Mouse (Mus musculus) CH12.LX (cell line): ENCODE results near the gene Hoxb3. TPM values are rescaled to one million over a fixed set of nuclear protein-coding genes. Genes with fewer than 3 reads are reported as not detected.

Experiments used
- DNase-seq: peaks from one replicate; pipeline ENCODE4 v3.0.0-alpha.2; 2013; ENCODE audit errors: extremely low read depth
- H3K27ac ChIP-seq: 2 replicates; pipeline ENCODE4 v1.5.1; 2012; ENCODE audit warnings: low read depth, mild to moderate bottlenecking, control low read depth, moderate library complexity; ENCODE audit not compliant: insufficient read depth
- H3K27me3 ChIP-seq: replicated peaks from 2 replicates; pipeline ENCODE3; 2012; ENCODE audit warnings: inconsistent platforms
- H3K36me3 ChIP-seq, 2 experiments: replicated peaks in 1 of 2; 2 replicates each; pipeline versions ENCODE3 to v1.6.1; 2012; ENCODE audit warnings: inconsistent platforms in 1 of 2, low read length in 1 of 2, mild to moderate bottlenecking in 1 of 2, mixed read lengths in 1 of 2, moderate library complexity in 1 of 2; ENCODE audit not compliant: control insufficient read depth in 1 of 2, insufficient read depth in 1 of 2
- H3K4me1 ChIP-seq, 2 experiments: 2 replicates each; pipeline ENCODE4 v1.6.1; 2012; ENCODE audit warnings: inconsistent platforms in 1 of 2, moderate library complexity in 1 of 2; ENCODE audit not compliant: insufficient read depth in 2 of 2, control insufficient read depth in 1 of 2
- H3K4me2 ChIP-seq: 2 replicates; pipeline ENCODE4 v1.6.1; 2012; ENCODE audit warnings: low read depth, mild to moderate bottlenecking, control low read depth; ENCODE audit not compliant: poor library complexity, insufficient read depth, severe bottlenecking
- H3K4me3 ChIP-seq, 3 experiments: fragments of 150-350 bp in 1 of 3; sonication (generic) in 1 of 3; replicated peaks in 1 of 3; 2 replicates each; pipeline versions ENCODE3 to v1.5.1; 2011 to 2012; ENCODE audit warnings: low read depth in 2 of 3, low read length in 2 of 3, mild to moderate bottlenecking in 2 of 3, moderate library complexity in 2 of 3, control low read depth in 1 of 3, improper control_type of control experiment in 1 of 3, inconsistent platforms in 1 of 3, mixed read lengths in 1 of 3; ENCODE audit not compliant: poor library complexity in 1 of 3
- H3K79me2 ChIP-seq: replicated peaks from 2 replicates; pipeline ENCODE4 v1.6.1; 2012; ENCODE audit warnings: mild to moderate bottlenecking, moderate library complexity; ENCODE audit not compliant: control insufficient read depth, poor library complexity, insufficient read depth, severe bottlenecking; ENCODE audit errors: extremely low read depth
- H3K9ac ChIP-seq: 2 replicates; pipeline ENCODE4 v1.6.1; 2012; ENCODE audit warnings: low read depth, mild to moderate bottlenecking, control low read depth, moderate library complexity; ENCODE audit not compliant: insufficient read depth
- H3K9me3 ChIP-seq: replicated peaks from 2 replicates; pipeline ENCODE3; 2012; ENCODE audit warnings: low read length, inconsistent platforms, mixed read lengths
- BHLHE40 ChIP-seq: IDR thresholded peaks from 2 replicates; pipeline ENCODE4 v1.6.1; 2011; ENCODE audit warnings: mild to moderate bottlenecking, low read depth, low read length, improper control_type of control experiment
- CHD1 ChIP-seq: IDR thresholded peaks from 2 replicates; pipeline ENCODE4 v1.6.1; 2012; ENCODE audit warnings: low read depth, low read length, improper control_type of control experiment, inconsistent platforms
- CHD2 ChIP-seq: IDR thresholded peaks from 2 replicates; pipeline ENCODE4 v1.6.1; 2011; ENCODE audit warnings: low read length, improper control_type of control experiment
- CTCF ChIP-seq, 2 experiments: IDR thresholded peaks in 1 of 2; conservative IDR thresholded peaks in 1 of 2; 2 replicates each; pipeline ENCODE4 v1.5.1; 2011 to 2012; ENCODE audit warnings: low read depth in 2 of 2, low read length in 2 of 2, improper control_type of control experiment in 1 of 2, inconsistent platforms in 1 of 2, mild to moderate bottlenecking in 1 of 2, moderate library complexity in 1 of 2
- ELF1 ChIP-seq: IDR thresholded peaks from 2 replicates; pipeline ENCODE4 v1.6.1; 2014; ENCODE audit warnings: low read depth, mild to moderate bottlenecking, inconsistent platforms, low read length, improper control_type of control experiment
- EP300 ChIP-seq: IDR thresholded peaks from 2 replicates; pipeline ENCODE4 v1.6.1; 2011; ENCODE audit warnings: low read length, improper control_type of control experiment
- ETS1 ChIP-seq: conservative IDR thresholded peaks from 2 replicates; pipeline ENCODE4 v1.6.1; 2012; ENCODE audit warnings: low read depth, mild to moderate bottlenecking, inconsistent platforms, low read length, improper control_type of control experiment, moderate library complexity
- GABPA ChIP-seq: IDR thresholded peaks from 2 replicates; pipeline ENCODE4 v1.6.1; 2012; ENCODE audit warnings: low read depth, low read length, improper control_type of control experiment, inconsistent platforms; ENCODE audit not compliant: insufficient replicate concordance
- HCFC1 ChIP-seq: IDR thresholded peaks from 2 replicates; pipeline ENCODE4 v1.6.1; 2012; ENCODE audit warnings: low read depth, mild to moderate bottlenecking, inconsistent platforms, low read length, improper control_type of control experiment
- IRF4 ChIP-seq: IDR thresholded peaks from 2 replicates; pipeline ENCODE4 v1.6.1; 2014; ENCODE audit warnings: low read depth, mild to moderate bottlenecking, inconsistent platforms, low read length, improper control_type of control experiment
- JUND ChIP-seq: conservative IDR thresholded peaks from 2 replicates; pipeline ENCODE4 v1.6.1; 2011; ENCODE audit warnings: low read depth, low read length, improper control_type of control experiment
- MAX ChIP-seq: IDR thresholded peaks from 2 replicates; pipeline ENCODE4 v1.6.1; 2011; ENCODE audit warnings: low read length, improper control_type of control experiment
- MYC ChIP-seq: IDR thresholded peaks from 2 replicates; pipeline ENCODE4 v1.6.1; 2011; ENCODE audit warnings: low read depth, mild to moderate bottlenecking, improper control_type of control experiment, low read length
- NELFE ChIP-seq: IDR thresholded peaks from 2 replicates; pipeline ENCODE4 v1.6.1; 2011; ENCODE audit warnings: low read depth, low read length, improper control_type of control experiment
- NRF1 ChIP-seq: IDR thresholded peaks from 2 replicates; pipeline ENCODE4 v1.6.1; 2014; ENCODE audit warnings: low read depth, mild to moderate bottlenecking, inconsistent platforms, low read length, improper control_type of control experiment, moderate library complexity
- POLR2A ChIP-seq: IDR thresholded peaks from 2 replicates; pipeline ENCODE4 v1.6.1; 2011; ENCODE audit warnings: low read depth, mild to moderate bottlenecking, improper control_type of control experiment, low read length
- RCOR1 ChIP-seq: conservative IDR thresholded peaks from 2 replicates; pipeline ENCODE4 v1.6.1; 2012; ENCODE audit warnings: low read depth, mild to moderate bottlenecking, inconsistent platforms, low read length, improper control_type of control experiment
- SMC3 ChIP-seq: IDR thresholded peaks from 2 replicates; pipeline ENCODE4 v1.6.1; 2011; ENCODE audit warnings: low read depth, low read length, improper control_type of control experiment
- TCF12 ChIP-seq: IDR thresholded peaks from 2 replicates; pipeline ENCODE4 v1.6.1; 2014; ENCODE audit warnings: low read depth, mild to moderate bottlenecking, inconsistent platforms, low read length, improper control_type of control experiment
- USF1 ChIP-seq: IDR thresholded peaks from 2 replicates; pipeline ENCODE4 v1.6.1; 2014; ENCODE audit warnings: low read depth, mild to moderate bottlenecking, inconsistent platforms, low read length, improper control_type of control experiment
- USF2 ChIP-seq: conservative IDR thresholded peaks from 2 replicates; pipeline ENCODE4 v1.6.1; 2011; ENCODE audit warnings: low read depth, low read length, improper control_type of control experiment
- ZC3H11A ChIP-seq: IDR thresholded peaks from 2 replicates; pipeline ENCODE4 v1.6.1; 2012; ENCODE audit warnings: low read depth, mild to moderate bottlenecking, inconsistent platforms, low read length, improper control_type of control experiment
- ZMIZ1 ChIP-seq: IDR thresholded peaks from 2 replicates; pipeline ENCODE4 v1.6.1; 2012; ENCODE audit warnings: low read depth, mild to moderate bottlenecking, inconsistent platforms, low read length, improper control_type of control experiment
- dilution Hi-C: fragments of 300-500 bp; cut with MboI; formaldehyde crosslinking; loops from 2 replicates; pipeline ENCODE4 v1.14.3; 2020; ENCODE audit warnings: low sequenced_read_pairs; ENCODE audit not compliant: extremely low pct_unique_long_range_greater_than_20kb, extremely low pct_ligation_motif_present
- in situ Hi-C: fragments of 300-500 bp; cut with MboI; formaldehyde crosslinking; loops from 3 replicates; pipeline ENCODE4 v1.14.3; 2019; ENCODE audit warnings: low sequenced_read_pairs, low pct_ligation_motif_present, low pct_unique_long_range_greater_than_20kb, mixed read lengths
- polyA plus RNA-seq: library from polyadenylated mRNA; unstranded; fragments of >175 nt; gene quantifications from 2 replicates; pipeline ENCODE4 v1.2.1, GENCODE M21; 2012; ENCODE audit warnings: low read depth; ENCODE audit not compliant: insufficient read length
- total RNA-seq, 2 experiments: library from RNA; depleted of rRNA; stranded (reverse); fragments of 300-350 nt in 1 of 2; fragments of >200 nt in 1 of 2; gene quantifications; 2 replicates each; pipeline ENCODE4 v1.2.3; 2012 to 2014

The Hoxb3 gene
- total and polyA plus RNA-seq, 3 experiments: 0.07 to 0.29 (median 0.21) TPM

GRCm38 (mm10) chr11:96327122-96327521 lies 4.0 kb downstream of the Hoxb3 start:
- H3K27me3 ChIP-seq: no peaks in the 10 kb centered on the region
- H3K4me1 ChIP-seq: no peaks in the 10 kb centered on the region
- H3K79me2 ChIP-seq: no peaks in the 10 kb centered on the region
- H3K4me2 ChIP-seq: no peak overlapping the region
- in situ Hi-C loops: no loop called here
- H3K27ac ChIP-seq: no peak overlapping the region
- H3K9me3 ChIP-seq: no peaks in the 10 kb centered on the region
- TF ChIP-seq SMC3: no peak
- TF ChIP-seq NELFE: no peak
- no peak for TF ChIP-seq MAX
- TF ChIP-seq, all 38 proteins: peak for 0
- no peaks in the 10 kb centered on the region for H3K36me3 ChIP-seq
- no peak for DNase-seq
- no peak overlapping the region for H3K9ac ChIP-seq
- no peak overlapping the region for H3K4me3 ChIP-seq
- dilution Hi-C loops: no loop called here

- in situ Hi-C loops: no loop called here
- DNase-seq: no peak
- H3K27me3 ChIP-seq: no peaks in the 10 kb centered on the region
These were observed 4.6 kb downstream of the Hoxb3 start for GRCm38 (mm10) chr11:96327750-96328149.

GRCm38 (mm10) chr11:96328605-96329004 lies 5.5 kb downstream of the Hoxb3 start:
- Histone ChIP-seq H3K4me3 (no peak overlapping the region), H3K4me1 (no peaks in the 10 kb centered on the region), H3K4me2 (no peak overlapping the region), H3K36me3 (peaks cover 0 to 2% of the 10 kb centered on the region in 2 experiments), H3K27me3 (no peaks in the 10 kb centered on the region), H3K79me2 (no peaks in the 10 kb centered on the region), H3K27ac (no peak overlapping the region), H3K9me3 (no peaks in the 10 kb centered on the region)
- dilution Hi-C loops: no loop called here
- in situ Hi-C loops: no loop called here
- DNase-seq: no peak
- no peak for TF ChIP-seq ETS1
- no peak for TF ChIP-seq BHLHE40
- TF ChIP-seq GABPA: no peak
- TF ChIP-seq TCF12: no peak
- TF ChIP-seq MYC: no peak
- TF ChIP-seq EP300: no peak
- TF ChIP-seq USF2: no peak
- TF ChIP-seq CHD1: no peak
- TF ChIP-seq NRF1: no peak
- TF ChIP-seq JUND: no peak
- no peak for TF ChIP-seq USF1
- TF ChIP-seq CTCF (conservative IDR thresholded peaks at IDR 0.05 in 1 of 2, IDR thresholded peaks at IDR 0.05 in 1 of 2; ENCODE audit: low read depth in 2 of 2, low read length in 2 of 2): no peak
- no peak for TF ChIP-seq IRF4
- TF ChIP-seq HCFC1: no peak
- TF ChIP-seq CHD2: no peak
- no peak for TF ChIP-seq POLR2A
- TF ChIP-seq ZMIZ1: no peak
- TF ChIP-seq, all 38 proteins: peak for 0
- H3K9ac ChIP-seq: no peak overlapping the region

More at GRCm38 (mm10) chr11:96327750-96328149, 4.6 kb downstream of the Hoxb3 start:
- Histone ChIP-seq H3K36me3 (no peaks in the 10 kb centered on the region), H3K79me2 (no peaks in the 10 kb centered on the region), H3K4me3 (no peak overlapping the region), H3K9ac (no peak overlapping the region)
- dilution Hi-C loops: no loop called here
- TF ChIP-seq POLR2A: no peak
- TF ChIP-seq ZC3H11A: no peak
- no peak for TF ChIP-seq RCOR1
- no peak for TF ChIP-seq ETS1
- TF ChIP-seq ELF1: no peak
- TF ChIP-seq, all 38 proteins: peak for 0
- Histone ChIP-seq H3K27ac (no peak overlapping the region), H3K9me3 (no peaks in the 10 kb centered on the region), H3K4me1 (no peaks in the 10 kb centered on the region), H3K4me2 (no peak overlapping the region)
